Mouse (Mus musculus): ENCODE data around the gene Ppt2. TPM values are rescaled to one million over a fixed set of nuclear protein-coding genes. Genes with fewer than 3 reads are reported as not detected.

Ppt2 gene
- 10 to 100 TPM; 33.7 to 40.0 TPM for total RNA-seq (2023)

DNA sequence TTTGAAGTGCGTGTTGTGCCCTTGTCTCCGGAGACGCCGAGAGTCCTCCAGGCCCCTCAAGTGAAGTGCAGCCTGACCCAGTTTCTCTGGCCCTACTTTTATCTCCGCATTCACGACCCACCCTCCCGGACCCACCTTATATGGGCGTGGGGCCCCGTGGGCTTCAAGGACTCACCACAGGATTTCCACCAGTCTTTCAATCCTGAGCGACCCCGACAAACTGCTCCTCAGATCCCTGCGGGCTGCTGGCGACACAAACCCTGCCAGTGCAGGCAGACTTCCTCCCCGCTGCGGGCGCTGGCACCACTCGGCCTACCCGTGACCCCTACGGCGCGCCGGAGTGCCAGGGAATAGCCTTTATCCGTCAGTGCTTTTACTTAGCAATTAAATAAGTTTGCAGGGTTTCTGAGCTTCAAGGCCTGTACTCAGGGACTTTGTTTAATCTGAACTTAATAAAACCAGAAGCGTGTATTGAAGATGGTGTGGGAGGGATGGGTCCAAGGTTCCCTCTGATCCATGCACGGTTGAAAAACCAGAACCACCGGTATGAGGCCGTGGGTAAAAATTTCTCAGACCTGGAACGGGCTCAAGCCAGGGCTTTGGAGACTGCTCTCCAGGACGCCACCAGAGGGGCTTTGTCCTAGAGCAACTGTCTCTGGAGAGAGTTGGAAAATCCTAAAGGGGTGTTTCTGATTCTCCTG, at the start of gene Ppt2:
Ppt2 (minus strand) TSS at position 568 of the 701 bp plus-strand sequence.

DNA sequence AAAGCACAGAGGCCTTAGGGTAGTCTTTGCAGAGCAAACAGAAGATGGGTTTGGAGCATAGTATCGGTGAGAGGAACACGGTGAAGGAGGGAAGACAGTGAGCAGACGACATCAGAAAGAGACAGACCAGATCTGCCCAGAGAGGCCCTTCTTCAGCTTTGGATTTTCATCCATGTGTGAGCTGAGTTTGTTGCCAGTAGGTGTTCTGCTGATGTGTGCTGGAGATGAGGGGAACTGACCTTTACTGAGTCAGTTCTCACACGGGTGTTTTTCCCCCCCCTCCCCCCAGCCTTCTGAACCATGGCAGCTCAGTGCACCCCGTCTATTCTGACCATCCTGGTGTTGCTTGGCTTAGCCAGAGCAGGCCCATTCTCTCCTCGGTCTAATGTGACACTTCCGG, 41.9 kb upstream of the Ppt2 start, which contains the start of gene Tnxb:
Tnxb (plus strand) TSS at position 301 of the 400 bp plus-strand sequence.

DNA sequence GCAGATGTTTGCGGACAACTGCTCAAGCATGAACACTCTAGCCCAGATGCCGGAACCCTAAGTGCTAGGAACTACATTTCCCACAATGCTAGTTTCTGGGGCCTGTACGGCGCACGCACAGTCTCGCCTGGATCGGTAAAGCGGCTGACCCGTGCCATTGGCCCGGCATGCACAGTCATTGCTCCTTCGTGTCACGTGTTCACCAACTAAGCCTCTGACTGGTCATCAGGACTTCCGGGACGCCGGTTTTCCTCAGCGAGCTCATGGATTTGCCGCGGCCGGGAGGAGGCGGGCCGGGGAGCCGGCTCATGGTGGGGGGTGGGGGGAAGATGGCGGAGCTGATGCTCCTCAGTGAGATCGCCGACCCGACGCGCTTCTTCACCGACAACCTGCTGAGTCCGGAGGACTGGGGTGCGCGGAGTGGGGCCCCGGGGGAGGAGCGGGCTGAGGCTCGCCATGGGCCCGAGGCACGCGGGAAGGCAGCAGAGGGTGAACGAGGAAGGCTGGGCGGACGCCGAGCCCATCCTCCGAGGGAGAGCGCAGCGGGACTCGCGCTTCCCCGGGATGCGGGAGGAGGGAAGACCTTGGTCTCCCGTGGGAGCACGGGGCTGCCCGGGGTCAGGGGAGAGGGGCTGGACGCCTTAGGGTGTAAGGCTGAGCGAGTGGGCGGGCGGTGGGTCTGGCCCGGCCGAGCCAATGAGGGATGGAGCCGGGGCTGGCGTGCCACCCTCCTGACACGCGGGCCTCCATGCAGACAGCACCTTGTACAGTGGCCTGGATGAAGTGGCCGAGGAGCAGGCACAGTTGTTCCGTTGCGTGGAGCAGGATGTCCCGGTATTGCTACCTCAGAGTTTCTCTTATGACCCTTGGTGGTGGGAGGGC, 18.8 kb upstream of the Ppt2 start, which contains the start of gene Atf6b:
Atf6b (plus strand) TSS at position 241 of the 882 bp plus-strand sequence.

DNA sequence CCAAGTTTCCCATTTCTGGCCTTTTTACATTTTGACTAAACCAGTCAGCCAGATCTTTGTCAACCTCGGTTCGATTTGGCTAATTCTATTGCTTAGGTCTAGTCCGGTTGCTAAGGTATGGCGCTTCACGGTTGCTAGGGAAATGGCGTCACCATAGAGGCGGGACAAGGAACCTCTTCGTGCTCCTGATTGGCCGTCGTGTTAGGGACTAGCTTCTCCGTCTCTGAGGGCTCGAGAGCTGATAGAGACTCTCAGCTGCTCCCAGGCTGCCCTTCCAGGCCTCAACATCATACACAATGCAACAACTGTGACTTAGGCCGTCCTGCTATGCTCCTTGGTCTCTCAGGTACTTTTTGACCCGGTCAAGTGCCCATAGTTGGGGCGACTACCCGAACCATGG, 16.3 kb upstream of the Ppt2 start, which contains the start of gene Fkbpl:
Fkbpl (plus strand) TSS at position 157 of the 400 bp plus-strand sequence.

DNA sequence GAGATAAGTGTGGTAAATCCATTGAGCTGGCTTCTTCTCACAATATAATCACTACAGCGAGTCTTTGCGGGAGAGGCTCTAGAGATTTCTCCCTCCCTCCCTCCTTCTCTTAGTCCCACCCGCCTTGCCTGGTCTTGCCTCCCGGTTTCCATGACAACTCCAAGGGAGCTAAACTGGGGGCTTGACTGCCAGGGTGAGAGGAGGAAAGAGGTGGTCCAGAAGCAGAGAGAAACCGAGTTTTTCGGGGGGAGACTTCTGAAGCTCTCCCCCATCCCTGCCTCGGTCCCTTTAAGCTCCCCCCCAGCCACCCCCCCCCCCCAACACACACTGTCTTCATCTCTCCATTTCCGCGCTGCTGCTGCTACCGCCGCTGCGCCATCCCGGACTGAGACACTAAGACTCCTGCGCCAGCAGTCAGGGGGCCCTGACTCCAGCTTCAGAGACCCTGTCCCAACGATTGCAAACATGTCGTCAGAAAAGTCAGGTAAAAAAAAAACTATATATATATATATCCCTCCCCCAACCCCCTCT, 976 bp upstream of the Ppt2 start, which contains the start of gene Prrt1:
Prrt1 (plus strand) TSS at position 313 of the 531 bp plus-strand sequence.

DNA sequence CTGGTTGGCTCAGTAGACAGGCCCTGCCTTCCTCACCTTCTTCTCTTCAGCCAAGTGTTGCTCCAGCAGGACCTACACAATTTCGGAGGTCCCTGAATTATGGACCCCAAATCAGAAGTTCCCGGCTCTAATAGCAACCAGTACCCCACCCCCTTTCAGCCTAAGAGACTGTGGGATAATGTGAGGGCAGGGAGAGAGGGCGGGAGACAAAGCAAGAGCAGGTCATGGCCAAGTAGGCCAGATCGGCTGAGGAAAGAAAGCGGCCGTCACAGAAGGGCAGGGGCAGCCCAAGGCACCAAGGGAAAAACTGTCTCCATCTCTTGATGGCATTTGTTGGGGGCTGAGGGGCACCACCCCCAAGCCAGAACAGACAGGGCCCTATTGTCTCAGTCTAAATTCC, 12.4 kb downstream of the Ppt2 start, which contains the start of gene Egfl8:
Egfl8 (minus strand) TSS at position 101 of the 400 bp plus-strand sequence.

DNA sequence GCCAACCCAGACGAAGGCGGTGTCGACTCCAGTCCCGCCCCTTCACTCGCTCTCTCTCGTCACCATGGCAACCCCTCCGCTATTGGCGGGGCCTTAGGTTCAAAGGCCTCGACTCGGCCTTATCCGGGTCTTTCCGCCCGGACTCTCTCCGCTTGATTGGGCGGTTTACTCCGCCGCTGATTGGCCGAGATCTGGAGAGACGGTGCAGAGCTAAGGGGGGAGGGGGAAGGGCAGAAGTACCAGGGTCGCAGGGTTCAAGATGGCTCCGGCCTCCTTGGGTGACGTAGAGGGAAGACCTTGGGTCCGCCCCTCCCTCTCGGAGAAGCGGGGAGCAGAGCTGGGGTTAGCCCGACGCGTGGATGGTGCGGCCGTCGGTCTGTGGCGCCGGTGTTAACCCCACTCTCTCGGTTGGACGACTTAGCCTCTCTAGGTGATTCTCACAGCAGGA, 24.2 kb downstream of the Ppt2 start, which contains the start of gene Agpat1:
Agpat1 (plus strand) TSS at position 202 of the 448 bp plus-strand sequence.

DNA sequence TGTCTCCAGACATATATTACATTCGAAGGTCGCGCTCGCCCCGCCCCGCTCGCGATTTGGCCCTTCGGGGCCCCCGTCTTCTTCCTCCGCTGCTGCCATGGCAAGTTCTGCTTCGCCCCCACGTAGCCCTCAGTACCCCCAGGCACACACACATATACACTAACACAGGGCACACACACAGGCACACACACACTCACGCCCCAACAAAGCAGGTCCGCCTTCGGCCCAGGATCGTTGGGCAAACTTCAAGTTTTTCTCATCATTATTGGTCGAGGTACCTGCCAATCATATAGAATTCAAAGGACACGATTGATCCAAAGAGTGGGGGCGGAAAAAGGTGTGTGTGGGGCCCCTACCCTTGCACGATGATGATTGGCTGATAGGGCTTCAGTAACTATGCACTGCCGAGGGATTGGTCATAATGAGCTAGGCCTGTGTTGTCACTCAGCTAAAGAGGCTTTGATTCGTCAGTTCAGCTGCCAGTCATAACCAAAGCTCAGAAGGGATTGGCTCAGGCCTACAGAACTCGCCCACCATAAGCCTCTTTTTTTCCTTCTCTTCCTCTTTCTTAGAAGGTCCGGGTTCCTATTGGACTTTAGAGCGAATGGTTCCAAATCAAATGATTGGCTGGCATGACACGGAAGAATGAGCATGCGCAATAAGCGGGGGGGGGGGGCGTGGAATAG, 24.8 kb downstream of the Ppt2 start, which contains the start of gene Rnf5:
Rnf5 (minus strand) TSS at position 316 of the 686 bp plus-strand sequence.

DNA sequence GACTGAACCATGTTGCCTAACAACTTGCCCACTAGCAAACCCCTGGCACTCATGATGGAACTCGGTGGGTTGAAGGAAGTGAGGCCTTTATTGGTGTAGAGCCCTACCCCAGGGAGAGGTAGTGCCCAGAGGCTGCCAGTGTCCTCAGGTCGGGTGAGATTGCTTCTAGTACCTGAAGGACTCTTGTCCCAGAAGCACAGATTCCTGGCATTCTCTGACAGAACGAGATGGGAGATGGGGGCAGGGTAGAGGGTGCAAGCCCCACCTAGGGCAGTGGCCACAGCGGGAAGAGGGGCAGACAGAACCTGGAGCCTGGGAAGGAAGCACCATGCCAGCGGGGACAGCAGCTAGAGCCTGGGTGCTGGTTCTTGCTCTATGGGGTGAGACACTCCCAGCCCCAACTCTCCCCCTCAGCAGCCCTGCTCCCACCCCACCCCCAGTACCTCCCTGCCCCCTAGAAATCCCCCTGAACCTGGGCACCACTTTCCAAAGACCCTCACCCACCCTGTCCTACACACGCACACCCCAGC, 30.7 kb downstream of the Ppt2 start, which contains the start of gene Ager:
Ager (plus strand) TSS at position 297 of the 530 bp plus-strand sequence.

DNA sequence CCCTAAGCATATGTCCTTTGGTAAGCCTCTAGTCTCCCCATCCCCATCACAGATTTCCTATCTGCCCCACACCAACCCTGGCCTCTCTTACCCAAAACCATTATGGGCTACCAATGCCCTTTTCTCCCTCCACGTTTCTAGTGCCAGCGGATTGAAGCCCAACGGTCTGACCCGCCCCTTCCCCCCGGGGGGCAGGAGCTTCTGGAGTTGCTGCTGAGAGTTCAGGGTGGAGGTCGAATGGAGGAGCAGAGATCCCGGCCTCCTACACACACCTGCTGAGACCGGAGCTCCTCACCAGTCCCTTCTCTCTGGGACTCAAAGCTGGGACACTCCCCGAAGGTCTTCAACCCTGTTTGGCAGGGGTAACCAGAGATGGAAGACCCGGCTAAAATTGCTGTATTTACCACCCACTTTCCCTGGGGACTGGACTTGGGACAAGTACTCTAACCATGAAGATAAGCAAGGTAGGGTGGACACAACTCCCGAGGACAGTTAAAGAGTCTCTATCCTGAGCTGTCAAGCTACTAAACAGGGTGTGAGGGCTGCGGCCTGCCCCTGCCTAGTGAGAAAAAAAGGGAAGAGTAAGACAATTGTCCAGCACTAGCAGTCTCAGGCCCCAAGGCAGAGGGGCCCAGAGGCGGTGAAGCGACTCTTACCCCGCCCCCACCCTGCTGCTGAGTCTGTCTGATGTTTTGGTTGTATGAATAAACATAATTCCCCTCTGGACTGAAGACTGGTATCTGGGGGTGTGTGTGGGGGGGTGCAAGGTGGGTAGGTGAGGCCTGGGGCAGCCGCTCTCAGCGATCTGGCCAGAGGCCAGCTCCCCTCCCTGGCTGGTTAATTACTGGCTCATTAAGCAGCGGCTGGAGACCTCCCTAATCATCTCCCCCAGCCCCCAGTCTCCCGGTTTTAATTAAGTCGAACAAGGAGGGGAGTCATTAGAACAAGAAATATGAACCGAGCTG, 37.0 kb downstream of the Ppt2 start, which contains the start of gene Pbx2:
Pbx2 (plus strand) TSS at position 238 of the 965 bp plus-strand sequence.

DNA sequence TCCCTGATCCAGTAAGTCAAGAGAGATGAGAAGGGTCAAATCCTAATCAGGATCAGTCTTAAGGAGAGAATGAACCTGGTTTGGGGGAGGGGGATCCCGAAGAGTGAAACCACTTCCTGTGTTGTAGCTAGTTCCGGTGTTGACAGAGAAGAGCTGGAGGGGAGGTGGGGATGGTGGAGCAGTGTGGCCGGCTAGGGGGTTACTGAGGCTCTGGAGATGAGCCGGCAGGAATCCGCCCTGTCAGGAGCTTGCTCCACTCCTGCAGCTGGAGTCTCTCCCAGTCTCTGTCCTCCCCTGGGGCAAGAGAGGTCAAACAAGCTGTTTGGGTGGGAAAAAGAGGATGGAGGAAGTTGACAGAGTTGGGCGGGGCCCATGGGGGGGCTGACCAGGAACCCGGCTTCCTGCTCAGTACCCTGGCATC, 38.6 kb downstream of the Ppt2 start, which contains the start of gene Gpsm3:
Gpsm3 (plus strand) TSS at position 126 of the 421 bp plus-strand sequence.

Other genes starting within 250 kb of the Ppt2 start
- under 1 TPM; 0.57 to 0.69 TPM for gene BC051142, start 229.7 kb downstream of the Ppt2 start, total RNA-seq (2023)
- not detected for gene Btnl4, start 151.2 kb downstream of the Ppt2 start, total RNA-seq (2023)
- gene Btnl6, start 111.2 kb downstream of the Ppt2 start, total RNA-seq (2023) = not detected
- gene Notch4, start 64.2 kb downstream of the Ppt2 start, total RNA-seq (2023) = under 1 TPM; 0.22 to 0.87 TPM
- gene Gpsm3, start 38.7 kb downstream of the Ppt2 start, total RNA-seq (2023) = 100 to 1,000 TPM; 393 to 441 TPM
- 10 to 100 TPM; 83.0 to 93.9 TPM for gene Pbx2, start 37.2 kb downstream of the Ppt2 start, total RNA-seq (2023)
- gene Ager, start 30.6 kb downstream of the Ppt2 start, total RNA-seq (2023) = 1 to 10 TPM; 7.1 to 8.5 TPM
- gene Rnf5, start 24.8 kb downstream of the Ppt2 start, total RNA-seq (2023) = 10 to 100 TPM; 36.7 to 38.2 TPM
- 10 to 100 TPM; 49.9 to 51.8 TPM for gene Agpat1, start 24.2 kb downstream of the Ppt2 start, total RNA-seq (2023)
- gene Egfl8, start 12.5 kb downstream of the Ppt2 start, total RNA-seq (2023) = 1 to 10 TPM; 2.7 to 7.8 TPM
- under 1 TPM in 1 of 2 experiments, not detected in 1; 0.53 TPM for gene Prrt1, start 1.0 kb upstream of the Ppt2 start, total RNA-seq (2023)
- 10 to 100 TPM in 1 of 2 experiments, 1 to 10 TPM in 1; 9.7 to 16.6 TPM for gene Fkbpl, start 16.3 kb upstream of the Ppt2 start, total RNA-seq (2023)
- 10 to 100 TPM; 61.2 to 71.9 TPM for gene Atf6b, start 18.6 kb upstream of the Ppt2 start, total RNA-seq (2023)
- under 1 TPM in 1 of 2 experiments, not detected in 1; 0.07 TPM for gene Tnxb, start 42.0 kb upstream of the Ppt2 start, total RNA-seq (2023)
- gene C4b, start 115.4 kb upstream of the Ppt2 start, total RNA-seq (2023) = 1 to 10 TPM in 1 of 2 experiments, under 1 TPM in 1; 0.38 to 1.2 TPM
- gene Cyp21a1, start 176.1 kb upstream of the Ppt2 start, total RNA-seq (2023) = not detected
- gene Stk19, start 208.4 kb upstream of the Ppt2 start, total RNA-seq (2023) = 10 to 100 TPM; 39.4 to 40.7 TPM
- gene Dxo, start 208.5 kb upstream of the Ppt2 start, total RNA-seq (2023) = 10 to 100 TPM; 46.2 to 53.2 TPM
- 10 to 100 TPM; 83.2 to 91.6 TPM for gene Skiv2l, start 221.7 kb upstream of the Ppt2 start, total RNA-seq (2023)
- 10 to 100 TPM; 24.1 to 27.8 TPM for gene Nelfe, start 221.9 kb upstream of the Ppt2 start, total RNA-seq (2023)
- under 1 TPM; 0.64 to 0.73 TPM for gene Cfb, start 234.0 kb upstream of the Ppt2 start, total RNA-seq (2023)

Data from neutrophil, adult 59 days (primary cell).